Mouse (Mus musculus): ENCODE results near the gene Ptpn14. TPM values are rescaled to one million over a fixed set of nuclear protein-coding genes. Genes with fewer than 3 reads are reported as not detected.

Gene Ptpn14
- total RNA-seq, 2 experiments from 2014 or later, result 9.7 to 13.0 TPM

DNA sequence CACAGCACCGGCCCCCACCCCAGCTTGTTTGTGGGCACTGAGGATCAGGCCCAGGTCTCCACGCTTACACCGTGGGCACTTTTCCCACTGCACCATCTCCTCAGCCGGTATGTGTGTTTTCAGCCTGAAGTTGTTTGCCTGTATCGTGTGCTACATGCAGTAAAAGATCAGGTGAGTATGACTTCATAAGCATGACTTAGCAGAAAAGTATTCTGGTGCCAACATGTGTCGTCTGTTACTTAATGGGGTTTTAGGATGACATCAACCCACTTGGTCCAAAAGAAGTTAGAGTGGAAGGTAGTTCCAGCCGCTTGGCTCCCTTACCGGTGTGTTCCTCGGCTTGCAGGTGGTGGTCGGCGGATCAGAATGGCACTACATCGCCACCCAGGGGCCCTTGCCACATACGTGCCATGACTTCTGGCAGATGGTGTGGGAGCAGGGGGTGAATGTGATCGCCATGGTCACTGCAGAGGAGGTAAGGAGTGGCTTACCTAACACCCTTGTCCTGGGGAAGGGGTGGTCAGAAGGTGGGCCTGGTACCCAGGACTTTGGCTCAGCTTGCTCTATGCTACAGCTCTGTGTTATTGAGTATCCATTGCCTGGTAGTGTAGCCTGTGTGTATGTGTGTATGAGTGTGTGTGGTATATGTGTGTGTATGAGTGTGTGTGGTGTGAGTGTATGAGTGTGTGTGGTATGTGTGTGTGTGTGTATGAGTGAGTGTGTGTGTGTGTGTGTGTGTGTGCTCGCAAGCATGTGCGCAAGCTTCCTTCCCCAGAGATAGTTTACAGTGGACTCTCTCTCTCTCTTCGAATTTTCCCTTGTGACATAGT is 132.3 kb downstream of the Ptpn14 start:
- DNase-seq, result no peak
- intact Hi-C loops (cut with DNase I), result no loop called here

GRCm38 (mm10) chr1:189860942-189861315 is 132.9 kb downstream of the Ptpn14 start:
- intact Hi-C loops (cut with DNase I), result no loop called here
- no peak for DNase-seq

DNA sequence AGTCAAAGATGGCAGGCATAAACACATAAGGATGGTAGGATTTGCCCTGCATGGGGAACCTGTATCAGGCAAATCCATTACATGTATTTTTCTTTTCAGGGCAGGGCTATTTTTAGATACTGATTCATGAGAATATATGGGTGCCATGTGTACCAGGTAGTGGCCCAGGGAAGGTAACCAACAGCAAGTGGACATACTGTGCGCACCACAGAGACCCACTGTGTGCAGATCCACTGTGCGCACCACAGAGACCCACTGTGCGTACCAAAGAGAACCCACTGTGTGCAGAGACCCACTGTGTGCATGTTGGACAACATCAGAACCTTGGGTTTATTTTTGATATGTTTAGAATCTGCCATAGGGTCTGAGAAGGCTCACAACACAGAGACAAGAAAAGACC is 135.7 kb downstream of the Ptpn14 start:
- intact Hi-C loops (cut with DNase I), result no loop called here
- no peak for DNase-seq

DNA sequence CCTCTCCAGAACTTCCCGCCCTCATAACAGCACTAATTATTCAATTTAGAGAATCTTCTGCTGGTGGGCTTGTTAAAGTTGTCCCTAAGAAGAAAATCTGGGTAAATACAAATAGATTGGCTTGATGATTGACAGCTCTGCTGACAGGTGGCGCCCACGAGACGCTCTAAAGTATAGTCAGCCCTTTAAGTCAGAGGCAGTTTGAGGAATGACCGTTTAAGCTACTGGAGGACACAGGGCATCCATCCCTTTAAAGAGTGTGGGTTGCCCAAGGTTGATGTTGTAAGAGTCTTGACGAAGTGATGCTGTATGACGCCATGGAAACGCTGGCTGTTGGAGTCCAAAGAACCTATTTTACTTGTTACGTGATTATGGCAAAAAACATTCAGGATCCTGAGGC is 136.2 kb downstream of the Ptpn14 start:
- DNase-seq, result no peak
- intact Hi-C loops (cut with DNase I), result no loop called here

DNA sequence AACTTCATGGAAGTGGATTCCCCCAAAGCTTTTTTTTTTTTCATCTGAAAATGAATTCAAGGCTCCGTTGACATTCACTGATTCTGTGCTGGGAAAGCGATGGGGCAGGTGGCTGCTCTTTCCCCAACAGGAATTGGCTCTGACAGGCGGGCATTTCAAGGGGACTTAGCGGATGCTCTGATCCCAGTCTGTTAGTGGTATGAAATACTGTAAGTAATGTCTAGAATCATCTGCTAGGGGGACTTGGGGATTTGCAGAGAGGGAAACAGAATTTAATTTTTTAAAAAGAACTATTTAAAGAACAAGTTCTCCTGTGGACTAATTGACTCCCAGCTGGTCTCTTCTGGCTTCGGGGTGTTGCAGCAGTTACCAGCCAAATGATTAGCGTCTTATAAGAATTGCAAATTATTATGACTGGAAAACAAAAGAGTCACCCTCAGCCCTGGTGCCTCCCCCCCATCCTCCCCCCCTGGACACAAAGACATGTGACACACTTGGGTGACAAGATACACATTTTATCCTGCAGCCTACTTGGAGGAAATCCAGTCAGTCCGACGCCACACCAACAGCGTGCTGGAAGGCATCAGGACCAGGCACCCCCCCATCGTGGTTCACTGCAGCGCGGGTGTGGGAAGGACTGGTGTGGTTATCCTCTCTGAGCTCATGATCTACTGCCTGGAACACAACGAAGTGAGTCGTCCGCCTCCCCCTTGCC is 136.9 kb downstream of the Ptpn14 start:
- intact Hi-C loops (cut with DNase I), result no loop called here
- DNase-seq, result no peak

GRCm38 (mm10) chr1:189866621-189867020 is 138.6 kb downstream of the Ptpn14 start:
- no peak for DNase-seq
- intact Hi-C loops (cut with DNase I), result no loop called here

DNA sequence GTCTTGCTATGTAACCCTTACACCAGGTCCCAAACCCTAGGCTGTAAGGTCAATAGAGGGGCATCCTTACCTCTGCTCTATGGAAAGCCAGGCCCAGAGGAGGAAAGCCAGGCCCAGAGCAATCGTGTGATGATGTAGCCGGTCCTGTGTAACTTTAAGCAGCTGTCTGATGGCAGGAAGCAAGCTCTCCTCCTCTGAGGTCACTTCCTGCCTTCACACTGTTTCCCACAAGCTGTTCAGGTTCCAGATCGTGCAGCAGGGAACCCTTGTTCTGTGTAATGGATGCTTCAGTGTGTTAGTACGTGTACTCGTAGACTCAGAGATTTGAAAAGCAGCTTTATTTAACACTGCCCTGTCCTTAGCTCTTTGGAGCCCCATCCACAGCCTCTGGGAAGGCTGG is 139.0 kb downstream of the Ptpn14 start:
- intact Hi-C loops (cut with DNase I), result no loop called here
- DNase-seq, result no peak

GRCm38 (mm10) chr1:189867497-189867896 is 139.4 kb downstream of the Ptpn14 start:
- intact Hi-C loops (cut with DNase I), result no loop called here
- no peak for DNase-seq

- intact Hi-C loops (cut with DNase I), result no loop called here
- DNase-seq, result no peak
Measured at GRCm38 (mm10) chr1:189868036-189868435, 140.0 kb downstream of the Ptpn14 start.

- intact Hi-C loops (cut with DNase I), result no loop called here
- DNase-seq, result no peak
Measured at GRCm38 (mm10) chr1:189869651-189870270, 141.7 kb downstream of the Ptpn14 start.

- DNase-seq, result no peak
- intact Hi-C loops (cut with DNase I), result no loop called here
Measured at GRCm38 (mm10) chr1:189870539-189870938, 142.5 kb downstream of the Ptpn14 start.

GRCm38 (mm10) chr1:189871625-189872024 is 143.6 kb downstream of the Ptpn14 start:
- intact Hi-C loops (cut with DNase I), result no loop called here
- no peak for DNase-seq

DNA sequence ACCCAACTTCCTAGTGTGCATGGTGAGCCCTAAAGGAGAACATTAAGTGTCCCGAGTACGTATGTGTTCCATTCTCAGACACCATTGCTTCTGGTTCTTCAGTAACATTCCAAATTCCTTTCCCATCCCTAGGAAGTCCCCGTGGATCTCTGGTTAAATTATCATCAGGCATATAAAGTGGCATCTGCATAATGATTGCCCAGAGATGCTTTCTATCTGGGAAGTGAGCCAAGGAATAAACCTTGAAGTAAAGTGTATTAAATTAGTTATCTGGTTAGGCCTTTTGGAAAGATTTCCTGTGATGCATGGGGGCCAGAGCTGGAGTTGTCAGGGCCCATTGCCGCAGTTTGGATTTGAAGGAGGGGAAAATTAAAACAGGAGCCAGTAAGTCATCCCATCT is 144.0 kb downstream of the Ptpn14 start:
- no peak for DNase-seq

DNA sequence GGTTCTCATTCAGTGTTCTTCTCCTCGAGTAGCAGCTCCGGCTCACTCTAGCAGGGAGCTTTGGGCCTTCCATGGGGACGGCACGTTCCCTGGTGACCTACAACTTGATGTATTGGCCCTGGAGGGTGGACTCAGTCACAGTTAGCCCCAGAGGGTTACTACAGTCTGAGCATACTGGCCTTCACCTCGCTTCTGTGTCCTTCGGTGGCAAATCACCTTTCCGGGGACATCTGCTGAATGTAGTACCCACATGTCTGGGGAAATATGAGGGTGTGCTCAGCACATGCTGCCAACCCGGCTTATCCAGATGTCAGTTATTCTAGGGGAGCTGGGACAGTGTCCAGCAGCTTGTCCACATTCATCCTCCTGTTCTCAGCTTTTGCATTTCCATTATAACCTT is 145.5 kb downstream of the Ptpn14 start:
- DNase-seq, result no peak
- intact Hi-C loops (cut with DNase I), result no loop called here

More for the DNA sequence above, 144.0 kb downstream of the Ptpn14 start:
- intact Hi-C loops (cut with DNase I), result no loop called here

GRCm38 (mm10) chr1:189875439-189875861 is 147.4 kb downstream of the Ptpn14 start:
- intact Hi-C loops (cut with DNase I), result no loop called here
- DNase-seq, result no peak

- no peak for DNase-seq
- intact Hi-C loops (cut with DNase I), result no loop called here
Measured at GRCm38 (mm10) chr1:189876162-189876561, 148.1 kb downstream of the Ptpn14 start.

DNA sequence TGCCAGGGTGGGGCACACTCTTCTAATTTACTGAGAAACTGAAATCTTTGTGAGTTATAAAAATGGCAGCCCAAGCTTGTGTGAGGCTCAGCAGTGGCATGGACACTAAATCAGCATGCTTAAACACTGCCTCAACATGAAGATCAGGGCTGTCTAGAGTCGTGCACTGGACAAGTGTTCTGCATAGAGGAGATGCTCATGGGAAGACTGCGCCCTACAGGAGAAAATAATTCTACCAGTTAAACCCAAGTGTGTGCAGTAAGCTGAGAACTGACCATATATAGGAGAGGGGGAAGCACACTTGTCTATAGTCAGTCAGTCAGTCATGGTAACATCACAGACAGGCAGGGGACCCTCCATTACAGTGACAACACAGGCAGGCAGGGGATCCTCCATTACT is 151.1 kb downstream of the Ptpn14 start:
- intact Hi-C loops (cut with DNase I), result no loop called here
- no peak for DNase-seq

DNA sequence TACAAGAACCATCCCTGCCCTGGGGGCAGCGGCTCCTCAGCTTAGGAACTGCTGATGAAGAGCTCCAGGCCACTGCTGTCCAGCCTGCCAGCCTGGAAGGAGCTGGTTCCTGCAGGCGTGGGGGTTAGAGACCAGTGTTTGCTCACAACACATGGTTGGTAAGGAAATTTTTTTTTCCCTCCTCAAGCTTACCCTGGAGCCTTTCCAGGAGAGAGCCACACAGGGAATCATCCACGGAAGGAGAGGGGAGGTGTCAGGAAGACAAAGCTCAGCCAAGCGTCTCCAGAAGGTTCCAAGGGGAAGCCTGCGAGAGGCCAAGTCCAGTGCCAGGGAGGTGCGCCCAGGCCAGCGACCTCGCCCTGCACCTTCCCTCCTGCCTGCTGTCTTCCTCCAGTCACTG is 151.9 kb downstream of the Ptpn14 start:
- intact Hi-C loops (cut with DNase I), result no loop called here
- no peak for DNase-seq

GRCm38 (mm10) chr1:189880745-189881144 is 152.7 kb downstream of the Ptpn14 start:
- intact Hi-C loops (cut with DNase I), result no loop called here
- no peak for DNase-seq

- DNase-seq, result peak; percentile 39 to 40
- intact Hi-C loops (cut with DNase I), result loop anchor here (2.0 kb wide), 1 partner anchor 180 kb away; no protein-coding TSS in a partner anchor
Measured at GRCm38 (mm10) chr1:189882886-189883285, 154.8 kb downstream of the Ptpn14 start.

GRCm38 (mm10) chr1:189883531-189884170 is 155.6 kb downstream of the Ptpn14 start:
- intact Hi-C loops (cut with DNase I), result loop anchor here (2.0 kb wide), 1 partner anchor 181 kb away; no protein-coding TSS in a partner anchor
- peak in 1 of 2 experiments; percentile 61 for DNase-seq

All from gastrocnemius, postnatal 36 days (tissue).